Mouse (Mus musculus): Measurements from ENCODE around the gene Tbc1d20. TPM values are rescaled to one million over a fixed set of nuclear protein-coding genes. Genes with fewer than 3 reads are reported as not detected.

Gene Tbc1d20
- polyA plus RNA-seq, 1 experiment from 2014 or later = 33.6 TPM

- Histone ChIP-seq H3K36me3 (peaks cover 91% of the 10 kb centered on the region), H3K27ac (ENCODE audit: poor library complexity, severe bottlenecking) (no peak overlapping the region), H3K4me2 (no peak overlapping the region), H3K4me3 (no peak overlapping the region), H3K4me1 (replicated peaks) (peaks cover 8% of the 10 kb centered on the region), H3K27me3 (replicated peaks) (no peaks in the 10 kb centered on the region), H3K9me3 (replicated peaks) (no peaks in the 10 kb centered on the region), H3K9ac (no peak overlapping the region)
- no peak for ATAC-seq (ENCODE audit: insufficient number of reproducible peaks, low FRiP score)
- WGBS = 81% methylated on average over 13 of the region's 13 CpGs
Measured at GRCm38 (mm10) chr2:152326157-152326556, 32.5 kb downstream of the Tbc1d20 start.

GRCm38 (mm10) chr2:152326654-152327053, 33.0 kb downstream of the Tbc1d20 start:
- peaks cover 13% of the 10 kb centered on the region for H3K4me1 ChIP-seq (replicated peaks)
- H3K4me2 ChIP-seq = no peak overlapping the region
- peaks cover 86% of the 10 kb centered on the region for H3K36me3 ChIP-seq
- H3K9me3 ChIP-seq (replicated peaks) = no peaks in the 10 kb centered on the region
- no peaks in the 10 kb centered on the region for H3K27me3 ChIP-seq (replicated peaks)
- WGBS = 89% methylated on average over 8 of the region's 8 CpGs
- no peak for ATAC-seq (ENCODE audit: insufficient number of reproducible peaks, low FRiP score)
- no peak overlapping the region for H3K9ac ChIP-seq
- H3K27ac ChIP-seq (ENCODE audit: poor library complexity, severe bottlenecking) = no peak overlapping the region
- H3K4me3 ChIP-seq = no peak overlapping the region

- Histone ChIP-seq H3K4me2 (no peak overlapping the region), H3K9ac (no peak overlapping the region), H3K27me3 (replicated peaks) (no peaks in the 10 kb centered on the region), H3K4me1 (replicated peaks) (peaks cover 13% of the 10 kb centered on the region), H3K4me3 (no peak overlapping the region), H3K27ac (ENCODE audit: poor library complexity, severe bottlenecking) (no peak overlapping the region), H3K9me3 (replicated peaks) (no peaks in the 10 kb centered on the region), H3K36me3 (peaks cover 73% of the 10 kb centered on the region)
- WGBS = 65% methylated on average over 5 of the region's 5 CpGs
- no peak for ATAC-seq (ENCODE audit: insufficient number of reproducible peaks, low FRiP score)
Measured at GRCm38 (mm10) chr2:152327980-152328379, 34.4 kb downstream of the Tbc1d20 start.

- H3K36me3 ChIP-seq = peaks cover 44% of the 10 kb centered on the region
- 39% methylated on average over 7 of the region's 7 CpGs for WGBS
- H3K9me3 ChIP-seq (replicated peaks) = no peaks in the 10 kb centered on the region
- peaks cover 25% of the 10 kb centered on the region for H3K4me1 ChIP-seq (replicated peaks)
- peak overlapping the region; percentile 73 for H3K4me2 ChIP-seq
- H3K27me3 ChIP-seq (replicated peaks) = no peaks in the 10 kb centered on the region
- no peak for ATAC-seq (ENCODE audit: insufficient number of reproducible peaks, low FRiP score)
- peak overlapping the region; percentile 93 for H3K9ac ChIP-seq
- H3K27ac ChIP-seq (ENCODE audit: poor library complexity, severe bottlenecking) = no peak overlapping the region
- H3K4me3 ChIP-seq = peak overlapping the region; percentile 90
Measured at GRCm38 (mm10) chr2:152330858-152331423, 37.3 kb downstream of the Tbc1d20 start.

GRCm38 (mm10) chr2:152332101-152332825, 38.6 kb downstream of the Tbc1d20 start, which contains the start of gene Rbck1:
Gene Rbck1 (minus strand): TSS chr2:152332653.
- WGBS = under 1% methylated on average over 54 of the region's 54 CpGs
- Histone ChIP-seq H3K4me1 (replicated peaks) (peaks cover 37% of the 10 kb centered on the region), H3K9me3 (replicated peaks) (no peaks in the 10 kb centered on the region), H3K36me3 (peaks cover 30% of the 10 kb centered on the region), H3K4me2 (peak within 1 kb of the TSS; percentile 73), H3K4me3 (peak within 1 kb of the TSS; percentile 90), H3K27ac (ENCODE audit: poor library complexity, severe bottlenecking) (peak within 1 kb of the TSS; percentile 94), H3K9ac (peak within 1 kb of the TSS; percentile 93), H3K27me3 (replicated peaks) (no peaks in the 10 kb centered on the region)
- ATAC-seq (ENCODE audit: insufficient number of reproducible peaks, low FRiP score) = peak; percentile 95

GRCm38 (mm10) chr2:152333345-152334006, 39.8 kb downstream of the Tbc1d20 start:
- Histone ChIP-seq H3K27me3 (replicated peaks) (no peaks in the 10 kb centered on the region), H3K9me3 (replicated peaks) (no peaks in the 10 kb centered on the region), H3K27ac (ENCODE audit: poor library complexity, severe bottlenecking) (no peak overlapping the region), H3K4me2 (no peak overlapping the region), H3K9ac (no peak overlapping the region), H3K4me3 (no peak overlapping the region), H3K36me3 (peaks cover 19% of the 10 kb centered on the region; the same call in 1 of the 2 replicates), H3K4me1 (replicated peaks) (peaks cover 37% of the 10 kb centered on the region)
- 67% methylated on average over 4 of the region's 4 CpGs for WGBS
- ATAC-seq (ENCODE audit: insufficient number of reproducible peaks, low FRiP score) = no peak

GRCm38 (mm10) chr2:152335289-152335820, 41.7 kb downstream of the Tbc1d20 start:
- Histone ChIP-seq H3K27me3 (replicated peaks) (no peaks in the 10 kb centered on the region), H3K4me1 (replicated peaks) (peaks cover 36% of the 10 kb centered on the region), H3K4me2 (no peak overlapping the region), H3K36me3 (0 out of 2 replicates have a peak, but pooled peaks cover 5% of the 10 kb centered on the region), H3K27ac (ENCODE audit: poor library complexity, severe bottlenecking) (no peak overlapping the region), H3K9me3 (replicated peaks) (no peaks in the 10 kb centered on the region), H3K4me3 (no peak overlapping the region), H3K9ac (no peak overlapping the region)
- ATAC-seq (ENCODE audit: insufficient number of reproducible peaks, low FRiP score) = no peak
- 34% methylated on average over 11 of the region's 11 CpGs for WGBS

- 69% methylated on average over 1 of the region's 1 CpGs for WGBS
- no peaks in the 10 kb centered on the region for H3K27me3 ChIP-seq (replicated peaks)
- no peak overlapping the region; the same call in 1 of the 2 replicates for H3K27ac ChIP-seq (ENCODE audit: poor library complexity, severe bottlenecking)
Measured at GRCm38 (mm10) chr2:152336856-152337255, 43.2 kb downstream of the Tbc1d20 start.

GRCm38 (mm10) chr2:152337591-152338212, 44.1 kb downstream of the Tbc1d20 start:
- no peak overlapping the region for H3K27ac ChIP-seq (ENCODE audit: poor library complexity, severe bottlenecking)
- WGBS = 87% methylated on average over 11 of the region's 11 CpGs
- no peak for ATAC-seq (ENCODE audit: insufficient number of reproducible peaks, low FRiP score)

More at GRCm38 (mm10) chr2:152336856-152337255, 43.2 kb downstream of the Tbc1d20 start:
- ATAC-seq (ENCODE audit: insufficient number of reproducible peaks, low FRiP score) = no peak
- Histone ChIP-seq H3K9ac (no peak overlapping the region), H3K4me3 (no peak overlapping the region), H3K9me3 (replicated peaks) (no peaks in the 10 kb centered on the region), H3K4me2 (no peak overlapping the region), H3K4me1 (replicated peaks) (peaks cover 24% of the 10 kb centered on the region), H3K36me3 (no peaks in the 10 kb centered on the region)

GRCm38 (mm10) chr2:152338319-152338718, 44.7 kb downstream of the Tbc1d20 start:
- Histone ChIP-seq H3K4me3 (no peak overlapping the region), H3K9ac (no peak overlapping the region), H3K4me2 (no peak overlapping the region), H3K36me3 (no peaks in the 10 kb centered on the region), H3K4me1 (replicated peaks) (peaks cover 27% of the 10 kb centered on the region), H3K9me3 (replicated peaks) (no peaks in the 10 kb centered on the region), H3K27ac (ENCODE audit: poor library complexity, severe bottlenecking) (no peak overlapping the region), H3K27me3 (replicated peaks) (no peaks in the 10 kb centered on the region)
- ATAC-seq (ENCODE audit: insufficient number of reproducible peaks, low FRiP score) = no peak
- WGBS = 82% methylated on average over 13 of the region's 13 CpGs

More at GRCm38 (mm10) chr2:152337591-152338212, 44.1 kb downstream of the Tbc1d20 start:
- peaks cover 24% of the 10 kb centered on the region for H3K4me1 ChIP-seq (replicated peaks)
- H3K4me2 ChIP-seq = no peak overlapping the region
- H3K36me3 ChIP-seq = no peaks in the 10 kb centered on the region
- no peak overlapping the region for H3K4me3 ChIP-seq
- H3K27me3 ChIP-seq (replicated peaks) = no peaks in the 10 kb centered on the region
- no peak overlapping the region for H3K9ac ChIP-seq
- H3K9me3 ChIP-seq (replicated peaks) = no peaks in the 10 kb centered on the region
